Mouse (Mus musculus) spleen, embryonic (tissue): ENCODE measurements around the gene Epb42.
"Not testable (repeated sequence)": the region's sequence is repeated elsewhere in the genome, so short reads cannot be mapped to it uniquely, and the experiment has no call there.

ENCODE experiments used
- CTCF ChIA-PET: fragments of 350-600 bp; sonication (Branson Sonifier 250); formaldehyde crosslinking; loops from one replicate; lab custom pipeline; 2022; lab: Charles Lee

The Epb42 gene

GRCm38 (mm10) chr2:121007925-121008663 is 28.8 kb downstream of the Epb42 start, which contains the start of gene Ccndbp1:
TSS of gene Ccndbp1 (plus strand) at chr2:121008403.
- CTCF ChIA-PET = interaction anchor here (0.5 kb wide), 1 partner anchor 1374 kb away, joined by 4 read pairs; no protein-coding TSS in a partner anchor

DNA sequence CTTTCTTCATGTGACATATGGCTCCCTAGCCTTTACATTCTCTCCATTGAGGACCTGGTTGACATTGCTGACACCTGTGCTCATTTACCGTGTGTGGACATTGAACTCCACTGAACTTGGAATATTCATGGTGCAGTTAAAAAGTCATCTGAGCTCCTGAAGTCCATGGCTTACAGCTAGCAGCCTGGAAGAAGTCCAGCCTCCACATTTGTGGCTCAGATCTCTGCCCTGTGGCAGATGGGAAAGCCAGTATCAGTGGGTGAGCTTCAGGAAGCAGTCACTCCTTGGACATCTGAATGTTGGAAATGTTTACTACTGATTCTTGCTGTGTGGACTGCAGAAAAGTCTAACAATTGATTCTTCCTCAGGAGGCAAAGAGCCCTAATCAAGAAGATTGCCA is 29.9 kb downstream of the Epb42 start:
- CTCF ChIA-PET = no interaction called here

DNA sequence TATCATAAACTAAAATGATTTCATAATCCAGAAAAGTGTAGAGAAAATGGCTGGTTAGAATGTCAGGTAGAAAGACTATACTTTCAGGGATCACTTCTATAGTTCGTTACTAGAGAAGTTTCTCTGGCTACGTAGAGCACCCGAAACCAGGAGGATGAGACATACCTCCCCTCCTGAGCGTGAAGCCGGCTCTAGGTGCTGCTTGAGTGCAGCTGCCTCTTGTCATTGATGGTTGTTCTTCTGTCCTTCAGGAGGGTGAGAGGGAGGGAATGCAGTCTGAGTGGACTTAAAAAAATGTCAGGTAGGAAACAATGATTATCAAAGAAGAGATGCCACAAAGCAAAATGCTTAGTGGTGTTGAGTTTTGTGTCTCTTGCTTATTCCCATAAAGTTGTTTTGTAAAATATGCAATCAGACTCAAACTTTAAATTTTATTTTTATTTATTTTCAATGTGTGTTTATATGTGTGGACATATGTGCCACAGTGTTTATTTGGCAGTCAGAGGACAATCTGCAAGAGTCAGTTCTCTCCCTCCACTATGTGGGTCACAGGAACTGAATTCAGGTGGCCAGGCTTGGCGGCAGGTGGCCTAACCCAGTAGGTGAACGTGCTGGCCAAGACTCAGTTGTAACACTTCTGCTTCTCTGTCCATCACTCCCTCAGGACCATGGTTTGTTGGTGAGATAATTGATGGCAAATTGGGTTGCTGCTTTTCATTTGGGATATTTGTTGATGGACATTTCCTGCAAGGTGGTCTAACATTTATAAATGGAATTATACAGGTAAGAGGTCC is 32.7 kb downstream of the Epb42 start:
- CTCF ChIA-PET = no interaction called here

- CTCF ChIA-PET = no interaction called here
Measured at GRCm38 (mm10) chr2:121003586-121003985, 33.3 kb downstream of the Epb42 start.

DNA sequence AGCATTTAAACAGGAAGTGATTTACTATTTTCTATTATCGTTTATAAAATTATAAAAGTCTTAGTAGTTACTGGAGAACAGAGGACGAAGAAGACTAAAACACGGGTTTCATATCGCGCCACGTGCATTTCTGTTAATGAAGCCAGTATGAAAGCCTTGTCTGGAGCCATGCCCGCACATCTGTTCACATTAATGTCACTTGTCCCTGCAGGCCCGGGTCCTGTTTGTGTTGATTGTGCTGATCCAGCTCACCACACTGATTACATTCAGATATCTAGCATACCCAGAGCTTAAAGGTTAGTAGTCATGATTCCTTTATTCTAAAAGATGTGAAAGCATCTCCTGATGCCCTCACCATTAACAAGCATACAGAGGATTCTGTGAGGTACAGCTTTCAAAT is 38.0 kb downstream of the Epb42 start:
- CTCF ChIA-PET = no interaction called here

DNA sequence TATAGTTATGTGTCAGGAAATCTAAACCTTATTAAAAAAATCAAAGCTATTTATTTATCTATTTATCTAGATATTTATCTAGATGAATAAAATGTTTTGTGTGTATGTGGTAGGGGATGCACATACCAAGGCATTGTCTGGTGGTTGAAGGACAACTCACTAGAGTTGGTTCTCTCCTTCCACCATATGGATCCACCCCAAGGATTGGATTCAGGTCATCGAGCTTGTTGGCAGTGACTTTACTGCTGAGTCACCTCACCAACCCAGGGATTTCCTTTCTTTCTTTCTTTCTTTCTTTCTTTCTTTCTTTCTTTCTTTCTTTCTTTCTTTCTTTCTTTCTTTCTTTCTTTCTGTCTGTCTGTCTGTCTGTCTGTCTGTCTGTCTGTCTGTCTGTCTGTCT is 40.3 kb downstream of the Epb42 start:
- CTCF ChIA-PET = not testable (repeated sequence)

- CTCF ChIA-PET = no interaction called here
Measured at GRCm38 (mm10) chr2:120991196-120991595, 45.7 kb downstream of the Epb42 start.

- CTCF ChIA-PET = no interaction called here
Measured at GRCm38 (mm10) chr2:120985241-120985640, 51.6 kb downstream of the Epb42 start.

GRCm38 (mm10) chr2:120983611-120984010 is 53.3 kb downstream of the Epb42 start:
- CTCF ChIA-PET = no interaction called here

GRCm38 (mm10) chr2:120980861-120981260 is 56.0 kb downstream of the Epb42 start:
- CTCF ChIA-PET = no interaction called here

DNA sequence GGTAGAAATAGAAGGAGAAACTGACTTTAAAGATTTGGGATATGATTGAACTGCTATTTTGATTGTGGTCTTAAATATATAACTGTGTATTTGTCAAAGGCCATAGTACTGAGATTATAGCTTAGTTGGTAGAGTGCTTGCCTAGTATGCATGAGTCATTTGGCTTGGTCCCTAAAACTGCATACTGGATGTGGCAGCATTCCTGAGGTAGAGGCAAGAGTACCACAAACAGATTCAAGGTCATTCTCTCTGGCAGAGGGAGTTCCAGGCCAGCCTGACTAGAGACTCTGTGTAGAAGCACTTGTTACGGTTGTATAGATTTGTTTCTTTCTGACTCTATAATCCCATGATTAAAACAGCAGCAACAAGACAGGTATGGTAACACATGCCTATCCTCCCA is 57.1 kb downstream of the Epb42 start:
- CTCF ChIA-PET = no interaction called here

GRCm38 (mm10) chr2:120978693-120979037 is 58.2 kb downstream of the Epb42 start:
- CTCF ChIA-PET = no interaction called here

GRCm38 (mm10) chr2:120977926-120978692 is 58.8 kb downstream of the Epb42 start:
- CTCF ChIA-PET = interaction anchor here (0.7 kb wide), 1 partner anchor 35 kb away, joined by 3 read pairs; no protein-coding TSS in a partner anchor

- CTCF ChIA-PET = interaction anchor here (0.7 kb wide), 1 partner anchor 35 kb away, joined by 3 read pairs; no protein-coding TSS in a partner anchor
Measured at GRCm38 (mm10) chr2:120976990-120977925, 59.6 kb downstream of the Epb42 start, which contains the start of gene Tmem62. TSS of gene Tmem62 (plus strand) at chr2:120977017.

DNA sequence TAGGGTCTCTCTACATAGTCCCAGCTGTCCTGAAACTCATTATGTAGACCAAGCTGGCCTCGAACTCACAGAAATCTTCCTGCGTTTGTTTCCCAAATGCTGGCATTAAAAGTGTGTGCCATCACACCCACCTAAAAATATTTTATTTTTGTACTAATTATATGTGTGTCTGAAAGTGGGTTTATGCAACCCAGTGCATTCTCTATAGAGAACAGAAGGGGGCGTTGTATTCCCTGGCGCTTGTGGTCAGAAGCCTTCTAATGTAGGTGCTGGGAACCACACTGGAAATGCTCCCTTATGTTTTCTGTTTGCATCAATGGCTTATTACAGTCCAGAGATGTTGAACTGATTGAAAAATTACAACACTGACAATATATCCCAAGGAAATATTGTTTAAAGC is 60.6 kb downstream of the Epb42 start:
- CTCF ChIA-PET = no interaction called here

DNA sequence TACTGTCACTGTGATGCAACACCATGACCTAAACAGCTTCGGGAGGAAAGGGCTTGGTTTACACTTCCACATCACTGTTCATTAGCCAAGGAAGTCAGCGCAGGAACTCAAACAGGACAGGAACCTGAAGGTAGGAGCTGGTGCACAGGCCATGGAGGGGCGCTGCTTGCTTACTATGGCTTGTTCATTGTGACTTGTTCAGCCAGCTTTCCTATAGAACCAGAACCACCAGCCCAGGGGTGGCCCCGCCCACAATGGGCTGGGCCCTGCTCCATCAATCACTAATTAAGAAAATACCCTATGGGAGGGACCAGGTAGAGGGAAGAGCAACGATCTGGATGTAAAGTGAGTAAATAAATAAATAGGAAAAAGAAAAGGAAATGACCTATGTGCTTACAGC is 63.9 kb downstream of the Epb42 start:
- CTCF ChIA-PET = no interaction called here

GRCm38 (mm10) chr2:120972257-120972656 is 64.6 kb downstream of the Epb42 start:
- CTCF ChIA-PET = not testable (repeated sequence)

- CTCF ChIA-PET = no interaction called here
Measured at GRCm38 (mm10) chr2:120971766-120972165, 65.1 kb downstream of the Epb42 start.

DNA sequence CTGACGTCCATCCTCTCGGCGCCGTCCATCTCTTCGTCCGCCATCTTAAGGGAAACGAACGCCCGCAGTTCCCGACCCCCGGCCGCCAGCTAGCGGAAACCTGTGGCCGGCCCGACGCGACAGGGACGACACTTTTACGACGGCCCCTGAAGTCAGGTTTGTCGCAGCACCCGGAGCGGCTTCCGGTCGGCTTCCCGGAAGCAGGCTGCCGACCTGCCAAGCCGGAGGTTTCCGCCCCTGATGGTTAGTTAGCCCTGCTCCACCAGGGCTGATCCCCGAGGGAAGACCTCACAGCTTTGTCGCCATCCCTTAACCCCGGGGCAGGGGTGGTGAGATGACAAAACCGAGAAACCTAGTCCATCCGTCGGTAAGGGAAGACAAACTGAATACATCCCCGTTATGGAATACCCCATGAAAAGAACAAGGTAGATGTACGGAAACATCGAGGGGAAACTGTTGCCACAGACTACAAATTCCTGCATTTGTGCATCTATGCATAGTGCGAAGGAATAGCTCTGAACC is 66.3 kb downstream of the Epb42 start, which contains the start of gene Ubr1:
Gene Ubr1, minus strand, starts transcription at position 157 of the 522 bp plus-strand sequence.
- CTCF ChIA-PET = interaction anchor here (0.6 kb wide), 1 partner anchor 1269 kb away, joined by 3 read pairs; no protein-coding TSS in a partner anchor

DNA sequence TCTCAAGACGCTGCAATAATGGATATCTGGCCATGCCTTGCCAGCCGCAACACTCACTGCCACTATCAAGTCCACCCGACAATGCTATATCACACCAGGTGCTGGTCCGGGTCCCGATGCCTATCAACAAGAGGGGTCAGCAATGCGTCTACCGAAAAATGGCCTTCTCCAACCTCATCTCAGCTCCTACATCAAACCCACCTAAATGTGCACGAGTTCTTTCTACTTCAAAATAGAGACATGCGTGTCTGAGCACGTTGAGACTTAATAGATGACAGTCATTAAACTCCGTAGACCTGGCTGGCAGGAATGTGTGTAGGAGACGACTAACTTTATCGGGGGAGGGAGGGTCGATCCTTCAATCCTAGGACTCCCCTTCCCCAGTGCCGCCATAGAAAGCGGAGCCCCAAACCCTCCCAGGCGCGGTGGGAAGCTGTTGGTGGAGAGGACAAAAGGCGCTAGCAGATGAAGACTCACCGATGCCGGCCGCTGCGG is 66.8 kb downstream of the Epb42 start:
- CTCF ChIA-PET = no interaction called here
